ENCODE assay signal across 11 mouse cellular contexts in the genomic region with DNA sequence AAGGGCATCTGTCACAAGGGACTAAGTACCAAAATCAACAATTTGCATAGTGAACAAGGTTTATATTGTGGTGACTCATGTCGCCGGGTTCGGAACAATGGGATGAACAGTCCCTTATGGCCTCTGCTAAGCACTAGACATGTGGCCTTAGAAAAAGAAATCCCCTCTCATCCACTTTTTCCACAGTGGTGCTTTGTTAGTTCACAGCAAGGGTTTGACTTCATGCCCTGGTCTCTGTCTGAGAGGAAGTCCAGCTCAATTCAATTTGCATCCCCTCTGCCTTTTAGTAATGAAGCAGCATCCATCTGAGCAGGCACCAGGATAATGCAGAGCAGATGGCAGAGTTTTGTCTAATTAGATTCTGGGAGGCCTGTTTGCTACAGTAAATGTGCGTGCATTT.
A peak's percentile ranks its signal among the peaks of the same experiment; 100 is the strongest.
DNase-seq lines count a peak whose midpoint lies in the region; ATAC-seq and TF ChIP-seq lines count a peak whose summit lies in the region.
"Had no signal": no experiment of that assay in that cellular context is flagged by ENCODE, and none has a peak within 500 bp of the region (broad histone marks: within the 10 kb centered on the region; RNA-seq: fewer than 3 reads in every experiment).

No protein-coding gene starts in this region.

- no peaks in the 10 kb centered on the region for H3K9me3 ChIP-seq in forebrain, embryonic 16.5 days (ENCODE audit: control insufficient read depth, low read length)
- H3K9me3 ChIP-seq in midbrain, embryonic 10.5 days (replicated peaks) = no peaks in the 10 kb centered on the region
- no peaks in the 10 kb centered on the region for H3K9me3 ChIP-seq in liver, embryonic 12.5 days (replicated peaks)
- H3K9me3 ChIP-seq in heart, embryonic 10.5 days = no peaks in the 10 kb centered on the region
- H3K9me3 ChIP-seq: stomach, embryonic 15.5 days had no signal

- no peaks in the 10 kb centered on the region for H3K36me3 ChIP-seq in forebrain, embryonic 16.5 days (ENCODE audit: control insufficient read depth, insufficient read depth)
- no peaks in the 10 kb centered on the region for H3K36me3 ChIP-seq in midbrain, embryonic 10.5 days
- H3K36me3 ChIP-seq in liver, embryonic 12.5 days = no peaks in the 10 kb centered on the region
- no peaks in the 10 kb centered on the region for H3K36me3 ChIP-seq in kidney, adult 2 months (ENCODE audit: control insufficient read depth, insufficient read depth, low read length)
- no peaks in the 10 kb centered on the region for H3K36me3 ChIP-seq in heart, embryonic 10.5 days
- H3K36me3 ChIP-seq: stomach, embryonic 15.5 days had no signal

- 0 out of 2 replicates have a peak, but pooled peaks cover 4% of the 10 kb centered on the region for H3K27me3 ChIP-seq in forebrain, embryonic 16.5 days (replicated peaks; ENCODE audit: control insufficient read depth, insufficient read depth, low read length)
- H3K27me3 ChIP-seq in midbrain, embryonic 10.5 days (ENCODE audit: low read depth, poor library complexity, severe bottlenecking) = peaks cover 96% of the 10 kb centered on the region
- no peaks in the 10 kb centered on the region for H3K27me3 ChIP-seq in liver, embryonic 12.5 days (replicated peaks)
- no peaks in the 10 kb centered on the region for H3K27me3 ChIP-seq in kidney, adult 2 months (replicated peaks; ENCODE audit: control insufficient read depth, insufficient read depth, low read length)
- no peaks in the 10 kb centered on the region; the same call in 1 of the 2 replicates for H3K27me3 ChIP-seq in heart, embryonic 10.5 days (ENCODE audit: insufficient read depth, poor library complexity, severe bottlenecking)
- H3K27me3 ChIP-seq: stomach, embryonic 15.5 days had no signal

- peak; percentile 97 for ATAC-seq in forebrain, embryonic 16.5 days
- no peak for ATAC-seq in liver, embryonic 12.5 days

- no peak for TF ChIP-seq POLR2A in kidney, adult 2 months (IDR thresholded peaks at IDR 0.05; ENCODE audit: low read depth, low read length)

- H3K4me1 ChIP-seq in forebrain, embryonic 16.5 days (replicated peaks; ENCODE audit: control insufficient read depth, insufficient read depth, low read length) = 0 out of 2 replicates have a peak, but pooled peaks cover 4% of the 10 kb centered on the region
- peaks cover 5% of the 10 kb centered on the region; the same call in 1 of the 2 replicates for H3K4me1 ChIP-seq in midbrain, embryonic 10.5 days
- H3K4me1 ChIP-seq in liver, embryonic 12.5 days = no peaks in the 10 kb centered on the region
- H3K4me1 ChIP-seq in kidney, adult 2 months (ENCODE audit: control insufficient read depth, insufficient read depth, low read length) = no peaks in the 10 kb centered on the region
- no peaks in the 10 kb centered on the region for H3K4me1 ChIP-seq in heart, embryonic 10.5 days
- H3K4me1 ChIP-seq: stomach, embryonic 15.5 days had no signal

- no peak overlapping the region for H3K27ac ChIP-seq in left cerebral cortex, adult 2 months
- H3K27ac ChIP-seq in forebrain, embryonic 16.5 days (ENCODE audit: low read length) = no peak overlapping the region
- H3K27ac ChIP-seq in midbrain, embryonic 10.5 days (replicated peaks) = no peak overlapping the region
- no peak overlapping the region for H3K27ac ChIP-seq in liver, embryonic 12.5 days
- no peak overlapping the region for H3K27ac ChIP-seq in kidney, adult 2 months (ENCODE audit: insufficient read depth, low read depth, low read length)
- H3K27ac ChIP-seq in heart, embryonic 10.5 days = no peak overlapping the region
- H3K27ac ChIP-seq: stomach, embryonic 15.5 days had no signal

- intact Hi-C loops in left cerebral cortex, postnatal 4 days (cut with DNase I) = no loop called here
- intact Hi-C loops in left cerebral cortex, adult 2 months (cut with DNase I) = no loop called here

- 1% methylated on average over 4 of the region's 4 CpGs for WGBS in forebrain, embryonic 16.5 days
- WGBS in midbrain, embryonic 10.5 days = 24% methylated on average over 4 of the region's 4 CpGs
- WGBS in liver, embryonic 12.5 days (ENCODE audit: insufficient replicate concordance) = 68% methylated on average over 4 of the region's 4 CpGs
- 81% methylated on average over 4 of the region's 4 CpGs for WGBS in kidney, adult 2 months
- 73% methylated on average over 4 of the region's 4 CpGs for WGBS in heart, embryonic 10.5 days

- no peak overlapping the region for H3K9ac ChIP-seq in forebrain, embryonic 16.5 days (replicated peaks; ENCODE audit: low read depth, low read length)
- H3K9ac ChIP-seq in liver, embryonic 12.5 days = no peak overlapping the region
- H3K9ac ChIP-seq: lung, embryonic 14.5 days; stomach, embryonic 15.5 days had no signal

- H3K4me3 ChIP-seq in left cerebral cortex, adult 2 months = no peak overlapping the region
- no peak overlapping the region for H3K4me3 ChIP-seq in forebrain, embryonic 16.5 days (replicated peaks; ENCODE audit: low read length)
- no peak overlapping the region for H3K4me3 ChIP-seq in midbrain, embryonic 10.5 days
- no peak overlapping the region for H3K4me3 ChIP-seq in liver, embryonic 12.5 days
- H3K4me3 ChIP-seq in kidney, adult 2 months (ENCODE audit: insufficient read depth, low read depth, low read length) = no peak overlapping the region
- H3K4me3 ChIP-seq in heart, embryonic 10.5 days = no peak overlapping the region
- H3K4me3 ChIP-seq: stomach, embryonic 15.5 days had no signal

- no peak for TF ChIP-seq CTCF in left cerebral cortex, adult 2 months (IDR thresholded peaks at IDR 0.05)
- no peak for TF ChIP-seq CTCF in kidney, adult 2 months (conservative IDR thresholded peaks at IDR 0.05; ENCODE audit: insufficient read depth, insufficient read length, low read depth, low read length)

- peak; percentile 38 for DNase-seq in left cerebral cortex, postnatal 4 days
- no peak for DNase-seq in left cerebral cortex, adult 2 months (ENCODE audit: extremely low spot score in 1 of 2, low spot score in 2 of 2)
- peak; percentile 43 for DNase-seq in midbrain, embryonic 10.5 days (ENCODE audit: low spot score)
- DNase-seq in kidney, adult 2 months = no peak
- DNase-seq in heart, embryonic 10.5 days (ENCODE audit: low spot score) = no peak
- DNase-seq in thymus, postnatal 36 days = no peak
- DNase-seq: kidney, adult 8-10 months; lung, embryonic 14.5 days had no signal

- peak overlapping the region; percentile 6; the same call in 1 of the 2 replicates for H3K4me2 ChIP-seq in forebrain, embryonic 16.5 days (ENCODE audit: low read length)
- no peak overlapping the region for H3K4me2 ChIP-seq in liver, embryonic 12.5 days
- H3K4me2 ChIP-seq: lung, embryonic 14.5 days; stomach, embryonic 15.5 days had no signal

Comparison
In these comparisons a context has a peak if more than half of its experiments do, and no peak if none do; other contexts are left out.
1. DNase-seq: peak in left cerebral cortex, postnatal 4 days (single experiment) and midbrain, embryonic 10.5 days (single experiment); none in left cerebral cortex, adult 2 months (0 of 2), kidney, adult 2 months (single experiment), heart, embryonic 10.5 days (single experiment) and thymus, postnatal 36 days (0 of 2).